Mouse (Mus musculus): Measurements from ENCODE around the gene Ulk4. TPM values are rescaled to one million over a fixed set of nuclear protein-coding genes. Genes with fewer than 3 reads are reported as not detected.
"Not testable (repeated sequence)": the region's sequence is repeated elsewhere in the genome, so short reads cannot be mapped to it uniquely, and the experiment has no call there.

The Ulk4 gene
- polyA plus RNA-seq, 1 experiment from 2014 or later, result 134 TPM

- not testable (repeated sequence) for H3K9me3 ChIP-seq (ENCODE audit: control insufficient read depth, low read depth, low read length); H3K36me3 ChIP-seq (ENCODE audit: control insufficient read depth, insufficient read depth, low read length); ATAC-seq (ENCODE audit: insufficient number of reproducible peaks, insufficient read depth, low FRiP score, low read depth); H3K27ac ChIP-seq (ENCODE audit: low read length); H3K4me3 ChIP-seq (ENCODE audit: low read depth, low read length); H3K9ac ChIP-seq (replicated peaks; ENCODE audit: low read depth, low read length); H3K4me1 ChIP-seq (ENCODE audit: control insufficient read depth, insufficient read depth, low read length); H3K4me2 ChIP-seq (replicated peaks; ENCODE audit: low read depth, low read length); H3K27me3 ChIP-seq (ENCODE audit: control insufficient read depth, insufficient read depth, low read length)
- WGBS, result 30% methylated on average over 4 of the region's 5 CpGs
Measured at GRCm38 (mm10) chr9:121240242-121240641, 36.8 kb downstream of the Ulk4 start.

- no peak overlapping the region for H3K4me2 ChIP-seq (replicated peaks; ENCODE audit: low read depth, low read length)
- no peak overlapping the region for H3K27ac ChIP-seq (ENCODE audit: low read length)
- no peaks in the 10 kb centered on the region for H3K9me3 ChIP-seq (ENCODE audit: control insufficient read depth, low read depth, low read length)
- H3K4me1 ChIP-seq (ENCODE audit: control insufficient read depth, insufficient read depth, low read length), result no peaks in the 10 kb centered on the region
- WGBS, result 82% methylated on average over 6 of the region's 6 CpGs
- H3K9ac ChIP-seq (replicated peaks; ENCODE audit: low read depth, low read length), result no peak overlapping the region
- H3K4me3 ChIP-seq (ENCODE audit: low read depth, low read length), result no peak overlapping the region
- ATAC-seq (ENCODE audit: insufficient number of reproducible peaks, insufficient read depth, low FRiP score, low read depth), result no peak
- H3K27me3 ChIP-seq (ENCODE audit: control insufficient read depth, insufficient read depth, low read length), result no peaks in the 10 kb centered on the region
- no peaks in the 10 kb centered on the region for H3K36me3 ChIP-seq (ENCODE audit: control insufficient read depth, insufficient read depth, low read length)
Measured at GRCm38 (mm10) chr9:121239571-121239970, 37.4 kb downstream of the Ulk4 start.

- Histone ChIP-seq H3K36me3 (ENCODE audit: control insufficient read depth, insufficient read depth, low read length) (no peaks in the 10 kb centered on the region), H3K27ac (ENCODE audit: low read length) (no peak overlapping the region), H3K4me2 (replicated peaks; ENCODE audit: low read depth, low read length) (no peak overlapping the region), H3K4me3 (ENCODE audit: low read depth, low read length) (no peak overlapping the region), H3K27me3 (ENCODE audit: control insufficient read depth, insufficient read depth, low read length) (no peaks in the 10 kb centered on the region), H3K9me3 (ENCODE audit: control insufficient read depth, low read depth, low read length) (no peaks in the 10 kb centered on the region), H3K4me1 (ENCODE audit: control insufficient read depth, insufficient read depth, low read length) (no peaks in the 10 kb centered on the region), H3K9ac (replicated peaks; ENCODE audit: low read depth, low read length) (no peak overlapping the region)
- WGBS, result 88% methylated on average over 11 of the region's 11 CpGs
- no peak for ATAC-seq (ENCODE audit: insufficient number of reproducible peaks, insufficient read depth, low FRiP score, low read depth)
Measured at GRCm38 (mm10) chr9:121218636-121219035, 58.4 kb downstream of the Ulk4 start.

- H3K27me3 ChIP-seq (ENCODE audit: control insufficient read depth, insufficient read depth, low read length), result no peaks in the 10 kb centered on the region
- WGBS, result 84% methylated on average over 10 of the region's 10 CpGs
- no peaks in the 10 kb centered on the region for H3K9me3 ChIP-seq (ENCODE audit: control insufficient read depth, low read depth, low read length)
- H3K4me2 ChIP-seq (replicated peaks; ENCODE audit: low read depth, low read length), result no peak overlapping the region
- H3K27ac ChIP-seq (ENCODE audit: low read length), result no peak overlapping the region
- H3K4me3 ChIP-seq (ENCODE audit: low read depth, low read length), result no peak overlapping the region
- ATAC-seq (ENCODE audit: insufficient number of reproducible peaks, insufficient read depth, low FRiP score, low read depth), result no peak
- H3K4me1 ChIP-seq (ENCODE audit: control insufficient read depth, insufficient read depth, low read length), result no peaks in the 10 kb centered on the region
- H3K36me3 ChIP-seq (ENCODE audit: control insufficient read depth, insufficient read depth, low read length), result no peaks in the 10 kb centered on the region
- no peak overlapping the region for H3K9ac ChIP-seq (replicated peaks; ENCODE audit: low read depth, low read length)
Measured at GRCm38 (mm10) chr9:121218230-121218629, 58.8 kb downstream of the Ulk4 start.

GRCm38 (mm10) chr9:121217742-121218141 is 59.3 kb downstream of the Ulk4 start:
- no peak overlapping the region for H3K4me3 ChIP-seq (ENCODE audit: low read depth, low read length)
- H3K27ac ChIP-seq (ENCODE audit: low read length), result no peak overlapping the region
- no peaks in the 10 kb centered on the region for H3K4me1 ChIP-seq (ENCODE audit: control insufficient read depth, insufficient read depth, low read length)
- H3K9me3 ChIP-seq (ENCODE audit: control insufficient read depth, low read depth, low read length), result no peaks in the 10 kb centered on the region
- no peak overlapping the region for H3K4me2 ChIP-seq (replicated peaks; ENCODE audit: low read depth, low read length)
- no peaks in the 10 kb centered on the region for H3K36me3 ChIP-seq (ENCODE audit: control insufficient read depth, insufficient read depth, low read length)
- 89% methylated on average over 10 of the region's 10 CpGs for WGBS
- H3K9ac ChIP-seq (replicated peaks; ENCODE audit: low read depth, low read length), result no peak overlapping the region
- no peaks in the 10 kb centered on the region for H3K27me3 ChIP-seq (ENCODE audit: control insufficient read depth, insufficient read depth, low read length)
- ATAC-seq (ENCODE audit: insufficient number of reproducible peaks, insufficient read depth, low FRiP score, low read depth), result no peak

GRCm38 (mm10) chr9:121216536-121217320 is 60.3 kb downstream of the Ulk4 start:
- no peaks in the 10 kb centered on the region for H3K27me3 ChIP-seq (ENCODE audit: control insufficient read depth, insufficient read depth, low read length)
- no peak overlapping the region for H3K27ac ChIP-seq (ENCODE audit: low read length)
- no peak overlapping the region for H3K9ac ChIP-seq (replicated peaks; ENCODE audit: low read depth, low read length)
- WGBS, result 67% methylated on average over 19 of the region's 20 CpGs
- no peaks in the 10 kb centered on the region for H3K36me3 ChIP-seq (ENCODE audit: control insufficient read depth, insufficient read depth, low read length)
- no peak overlapping the region for H3K4me2 ChIP-seq (replicated peaks; ENCODE audit: low read depth, low read length)
- no peaks in the 10 kb centered on the region for H3K4me1 ChIP-seq (ENCODE audit: control insufficient read depth, insufficient read depth, low read length)
- no peak for ATAC-seq (ENCODE audit: insufficient number of reproducible peaks, insufficient read depth, low FRiP score, low read depth)
- H3K4me3 ChIP-seq (ENCODE audit: low read depth, low read length), result no peak overlapping the region
- H3K9me3 ChIP-seq (ENCODE audit: control insufficient read depth, low read depth, low read length), result no peaks in the 10 kb centered on the region

- Histone ChIP-seq H3K4me1 (ENCODE audit: control insufficient read depth, insufficient read depth, low read length) (no peaks in the 10 kb centered on the region), H3K9me3 (ENCODE audit: control insufficient read depth, low read depth, low read length) (no peaks in the 10 kb centered on the region), H3K9ac (replicated peaks; ENCODE audit: low read depth, low read length) (no peak overlapping the region), H3K27ac (ENCODE audit: low read length) (no peak overlapping the region), H3K27me3 (ENCODE audit: control insufficient read depth, insufficient read depth, low read length) (no peaks in the 10 kb centered on the region), H3K4me3 (ENCODE audit: low read depth, low read length) (no peak overlapping the region), H3K4me2 (replicated peaks; ENCODE audit: low read depth, low read length) (no peak overlapping the region), H3K36me3 (ENCODE audit: control insufficient read depth, insufficient read depth, low read length) (no peaks in the 10 kb centered on the region)
- 35% methylated on average over 3 of the region's 3 CpGs for WGBS
- no peak; the same call in 1 of the 2 replicates for ATAC-seq (ENCODE audit: insufficient number of reproducible peaks, insufficient read depth, low FRiP score, low read depth)
Measured at GRCm38 (mm10) chr9:121215349-121216000, 61.5 kb downstream of the Ulk4 start.

- H3K4me3 ChIP-seq (ENCODE audit: low read depth, low read length), result no peak overlapping the region
- no peaks in the 10 kb centered on the region for H3K9me3 ChIP-seq (ENCODE audit: control insufficient read depth, low read depth, low read length)
- H3K4me2 ChIP-seq (replicated peaks; ENCODE audit: low read depth, low read length), result no peak overlapping the region
- no peaks in the 10 kb centered on the region for H3K4me1 ChIP-seq (ENCODE audit: control insufficient read depth, insufficient read depth, low read length)
- H3K36me3 ChIP-seq (ENCODE audit: control insufficient read depth, insufficient read depth, low read length), result no peaks in the 10 kb centered on the region
- ATAC-seq (ENCODE audit: insufficient number of reproducible peaks, insufficient read depth, low FRiP score, low read depth), result no peak
- no peak overlapping the region for H3K27ac ChIP-seq (ENCODE audit: low read length)
- H3K9ac ChIP-seq (replicated peaks; ENCODE audit: low read depth, low read length), result no peak overlapping the region
- WGBS, result 62% methylated on average over 3 of the region's 3 CpGs
- no peaks in the 10 kb centered on the region for H3K27me3 ChIP-seq (ENCODE audit: control insufficient read depth, insufficient read depth, low read length)
Measured at GRCm38 (mm10) chr9:121212322-121212721, 64.7 kb downstream of the Ulk4 start.
